Mouse (Mus musculus) kidney, postnatal 0 days (tissue): ENCODE data around the gene Commd6. TPM values are rescaled to one million over a fixed set of nuclear protein-coding genes. Genes with fewer than 3 reads are reported as not detected.
"Not testable (repeated sequence)": the region's sequence is repeated elsewhere in the genome, so short reads cannot be mapped to it uniquely, and the experiment has no call there.

Experiments used
- ATAC-seq: fragments of 200-750 bp; cut with Nextera tagmentation; replicated peaks from 2 replicates; pipeline ENCODE4 v1.8.0; 2017; ENCODE audit warnings: low read depth, moderate number of reproducible peaks, moderate TSS enrichment, moderate library complexity; ENCODE audit not compliant: low FRiP score
- DNase-seq: peaks from one replicate; pipeline ENCODE4 v3.0.0-alpha.2; 2016; ENCODE audit warnings: low spot score
- H3K27ac ChIP-seq: fragments of 300-500 bp; sonication (generic); 2 replicates; pipeline ENCODE4 v1.5.1; 2014; ENCODE audit warnings: mild to moderate bottlenecking
- H3K27me3 ChIP-seq: fragments of 300-500 bp; sonication (generic); 2 replicates; pipeline ENCODE4 v1.6.1; 2014; ENCODE audit warnings: low read length, mixed read lengths; ENCODE audit not compliant: insufficient read depth
- H3K36me3 ChIP-seq: fragments of 300-500 bp; sonication (generic); 2 replicates; pipeline ENCODE4 v1.6.1; 2014; ENCODE audit warnings: low read length, mixed read lengths; ENCODE audit not compliant: insufficient read depth
- H3K4me1 ChIP-seq: fragments of 300-500 bp; sonication (generic); replicated peaks from 2 replicates; pipeline ENCODE4 v1.6.1; 2014; ENCODE audit warnings: antibody characterized with exemption, low read length, mixed read lengths; ENCODE audit not compliant: insufficient read depth
- H3K4me2 ChIP-seq: fragments of 300-500 bp; sonication (generic); 2 replicates; pipeline ENCODE4 v1.6.1; 2014; ENCODE audit warnings: mild to moderate bottlenecking, low read length, moderate library complexity, mixed read lengths
- H3K4me3 ChIP-seq: fragments of 300-500 bp; sonication (generic); replicated peaks from 2 replicates; pipeline ENCODE4 v1.5.1; 2014; ENCODE audit warnings: low read depth, low read length
- H3K9ac ChIP-seq: fragments of 300-500 bp; sonication (generic); 2 replicates; pipeline ENCODE4 v1.6.1; 2014; ENCODE audit warnings: low read depth, low read length
- H3K9me3 ChIP-seq: fragments of 300-500 bp; sonication (generic); replicated peaks from 2 replicates; pipeline ENCODE4 v1.6.1; 2016; ENCODE audit warnings: low read length, inconsistent platforms, mixed read lengths
- CTCF ChIP-seq: IDR thresholded peaks from 2 replicates; pipeline ENCODE4 v1.5.1; 2016; ENCODE audit warnings: antibody characterized with exemption, low read depth, mild to moderate bottlenecking, moderate library complexity
- WGBS: fragments of 180-500 bp; shearing (Covaris S2); extraction: QIAGEN DNeasy Blood & Tissue Kit; methylation state at CpG from one replicate; pipeline ENCODE4 v1.1.7; 2014; 5-methylcytosine and 5-hydroxymethylcytosine counted together
- polyA plus RNA-seq: library from polyadenylated mRNA; unstranded; fragments of >200 nt; fragmentation: Nextera tagmentation; extraction: Ambion mirVana; gene quantifications from 2 replicates; pipeline ENCODE4 v1.2.1, GENCODE M21; 2015

Commd6 gene
- polyA plus RNA-seq, 1 experiment from 2014 or later: 113 TPM

- H3K9me3 ChIP-seq: no peaks in the 10 kb centered on the region
- H3K4me3 ChIP-seq: no peak overlapping the region
- H3K36me3 ChIP-seq: no peaks in the 10 kb centered on the region
- no peak for DNase-seq
- 88% methylated on average over 5 of the region's 5 CpGs for WGBS
- H3K27ac ChIP-seq: no peak overlapping the region
- no peaks in the 10 kb centered on the region for H3K27me3 ChIP-seq
- no peak overlapping the region for H3K9ac ChIP-seq
- ATAC-seq: no peak
- no peak for TF ChIP-seq CTCF
- H3K4me1 ChIP-seq: 0 out of 2 replicates have a peak, but pooled peaks cover 4% of the 10 kb centered on the region
- no peak overlapping the region for H3K4me2 ChIP-seq
Observed at GRCm38 (mm10) chr14:101591101-101591500, 49.4 kb downstream of the Commd6 start.

DNA sequence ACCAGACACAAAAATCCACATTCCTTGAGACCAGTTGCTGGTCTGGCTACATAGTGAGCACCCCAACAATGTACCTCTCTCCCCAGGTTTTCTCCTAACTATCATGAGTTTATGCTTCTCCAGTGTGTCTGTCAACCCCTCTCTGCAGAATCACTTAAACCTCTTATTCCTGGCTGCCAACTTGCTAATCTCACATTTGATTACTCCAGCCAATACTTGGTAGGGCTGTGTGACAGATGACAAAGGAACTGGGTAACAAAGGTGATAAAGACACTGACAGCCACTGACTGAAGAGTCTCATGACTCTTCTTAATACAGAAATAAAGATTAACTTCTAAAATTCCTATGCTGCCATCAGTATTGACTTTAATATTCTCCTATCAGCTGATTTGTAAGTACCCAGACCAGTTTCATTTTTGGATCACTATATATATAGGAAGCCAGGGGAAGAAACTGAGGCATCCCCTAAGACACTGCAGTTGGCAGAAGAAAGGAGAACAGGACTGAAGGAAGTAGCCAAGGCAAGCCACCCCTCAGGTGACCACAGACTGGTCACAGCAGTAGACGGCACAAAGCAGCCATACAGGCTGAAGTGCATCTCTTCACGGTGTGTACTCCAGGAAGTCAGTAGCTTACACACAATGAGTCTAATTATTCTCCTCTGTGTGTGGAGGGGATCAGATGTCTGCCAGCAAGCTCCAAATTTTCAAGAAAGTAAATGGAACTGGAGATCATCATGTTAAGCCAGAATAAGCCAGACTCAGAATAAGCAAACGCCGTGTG, 52.1 kb downstream of the Commd6 start:
- DNase-seq, H3K4me2 ChIP-seq, H3K36me3 ChIP-seq, H3K4me1 ChIP-seq, H3K27ac ChIP-seq, H3K4me3 ChIP-seq, H3K9ac ChIP-seq, H3K27me3 ChIP-seq, ATAC-seq, H3K9me3 ChIP-seq: not testable (repeated sequence)
- 74% methylated on average over 2 of the region's 4 CpGs for WGBS

- not testable (repeated sequence) for H3K27ac ChIP-seq, H3K4me3 ChIP-seq, H3K36me3 ChIP-seq, H3K4me2 ChIP-seq, H3K4me1 ChIP-seq, ATAC-seq, H3K27me3 ChIP-seq, H3K9me3 ChIP-seq, H3K9ac ChIP-seq
- 31% methylated on average over 4 of the region's 6 CpGs for WGBS
- DNase-seq: peak; percentile 49
Observed at GRCm38 (mm10) chr14:101587366-101588040, 53.0 kb downstream of the Commd6 start.

DNA sequence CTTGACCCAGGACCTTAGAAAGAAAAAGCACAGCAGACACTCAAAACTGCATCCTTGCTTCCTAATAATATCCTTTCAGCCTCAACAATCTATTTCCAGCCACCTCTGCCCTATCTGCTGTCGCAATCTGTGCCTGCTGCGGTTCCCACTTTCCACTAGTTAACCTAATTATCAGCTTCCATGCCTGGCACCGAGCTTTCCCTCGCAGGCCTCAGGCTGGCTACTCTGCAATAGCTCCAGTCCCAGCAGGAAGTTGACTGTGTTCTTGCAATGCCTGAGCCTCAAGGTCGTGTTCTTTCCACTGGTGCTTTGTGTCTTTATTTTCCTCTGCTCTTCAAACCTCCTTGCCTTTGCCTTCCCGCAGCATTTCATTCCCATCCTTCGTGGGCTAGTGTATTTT, 54.4 kb downstream of the Commd6 start:
- Histone ChIP-seq H3K4me1 (no peaks in the 10 kb centered on the region), H3K36me3 (no peaks in the 10 kb centered on the region), H3K27ac (no peak overlapping the region), H3K9me3 (no peaks in the 10 kb centered on the region), H3K27me3 (no peaks in the 10 kb centered on the region), H3K4me3 (no peak overlapping the region), H3K9ac (no peak overlapping the region), H3K4me2 (no peak overlapping the region)
- DNase-seq (no peak), ATAC-seq (no peak)
- WGBS: 73% methylated on average over 7 of the region's 7 CpGs
- no peak for TF ChIP-seq CTCF

Other genes starting within 250 kb of the Commd6 start
- gene Tbc1d4, start 31.5 kb downstream of the Commd6 start, polyA plus RNA-seq: 15.9 and 16.3 TPM in 2 replicates
- gene Uchl3, start 13.3 kb upstream of the Commd6 start, polyA plus RNA-seq: 132 and 135 TPM in 2 replicates
- gene Gm9922, start 89.1 kb upstream of the Commd6 start, polyA plus RNA-seq: 8.6 and 10.1 TPM in 2 replicates
- 13.9 and 14.2 TPM in 2 replicates for gene Lmo7, start 89.3 kb upstream of the Commd6 start, polyA plus RNA-seq